Mouse (Mus musculus): Measurements from ENCODE around the gene Spn.

GRCm38 (mm10) chr7:127146267-127146603, 8.6 kb upstream of the Spn start:
- TF ChIP-seq POLR2A (IDR thresholded peaks at IDR 0.05; ENCODE audit: low read depth, low read length) = no peak
- no peak for TF ChIP-seq CTCF (IDR thresholded peaks at IDR 0.05; ENCODE audit: extremely low read depth, insufficient read length, insufficient replicate concordance, low read depth, low read length)
